Mouse (Mus musculus) cerebellum, adult 2 months (tissue): Measurements from ENCODE around the gene Snrnp40. TPM values are rescaled to one million over a fixed set of nuclear protein-coding genes. Genes with fewer than 3 reads are reported as not detected.
A peak's percentile ranks its signal among the peaks of the same experiment; 100 is the strongest.

Source experiments
- DNase-seq, 2 experiments: peaks; one replicate each; pipeline ENCODE4 v3.0.0; 2021
- H3K27ac ChIP-seq: fragments of 200-500 bp; 2 replicates; pipeline ENCODE4 v1.5.1; 2012; ENCODE audit warnings: low read length, control low read depth, inconsistent platforms; ENCODE audit not compliant: insufficient read depth
- H3K27me3 ChIP-seq: fragments of 200-500 bp; 2 replicates; pipeline ENCODE4 v1.6.1; 2012; ENCODE audit warnings: inconsistent platforms, mild to moderate bottlenecking, low read length, moderate library complexity; ENCODE audit not compliant: control insufficient read depth, insufficient read depth
- H3K4me1 ChIP-seq: fragments of 200-500 bp; 2 replicates; pipeline ENCODE4 v1.6.1; 2011; ENCODE audit warnings: low read length; ENCODE audit not compliant: control insufficient read depth, insufficient read depth
- H3K4me3 ChIP-seq: fragments of 200-500 bp; replicated peaks from 2 replicates; pipeline ENCODE3; 2011; ENCODE audit warnings: mild to moderate bottlenecking, low read depth, low read length, control low read depth; ENCODE audit not compliant: insufficient read depth
- CTCF ChIP-seq: fragments of 200-500 bp; IDR thresholded peaks from 2 replicates; pipeline ENCODE4 v1.5.1; 2011; ENCODE audit warnings: low read depth, mild to moderate bottlenecking, control low read depth, low read length, moderate library complexity, borderline replicate concordance; ENCODE audit not compliant: insufficient read depth
- POLR2A ChIP-seq: fragments of 200-500 bp; IDR thresholded peaks from 2 replicates; pipeline ENCODE4 v1.6.1; 2011; ENCODE audit warnings: low read length, control low read depth, borderline replicate concordance; ENCODE audit not compliant: insufficient read depth
- WGBS: fragments of 180-500 bp; shearing (Covaris S2); methylation state at CpG from one replicate; pipeline ENCODE4 v1.1.7; 2018; 5-methylcytosine and 5-hydroxymethylcytosine counted together
- polyA plus RNA-seq: library from polyadenylated mRNA; depleted of rRNA; stranded (reverse); fragments of >200 nt; gene quantifications from 2 replicates; pipeline ENCODE4 v1.2.3, GENCODE M21; 2012; rRNA removed

Snrnp40 gene
- polyA plus RNA-seq: 35.7 and 39.5 TPM in 2 replicates

GRCm38 (mm10) chr4:130359486-130360237 lies at the start of gene Snrnp40, which contains the start of gene Zcchc17:
Snrnp40 (plus strand) TSS chr4:130360132.
Zcchc17 (minus strand) TSS chr4:130359943.
- no peaks in the 10 kb centered on the region for H3K27me3 ChIP-seq
- WGBS: under 1% methylated on average over 49 of the region's 49 CpGs
- peaks cover 7% of the 10 kb centered on the region for H3K4me1 ChIP-seq
- H3K4me3 ChIP-seq: peak within 1 kb of the TSS; percentile 78
- TF ChIP-seq CTCF (no peak), POLR2A (peak; percentile 94)
- peak within 1 kb of the TSS; percentile 48 for H3K27ac ChIP-seq
- peak; percentile 99 to 100 for DNase-seq

DNA sequence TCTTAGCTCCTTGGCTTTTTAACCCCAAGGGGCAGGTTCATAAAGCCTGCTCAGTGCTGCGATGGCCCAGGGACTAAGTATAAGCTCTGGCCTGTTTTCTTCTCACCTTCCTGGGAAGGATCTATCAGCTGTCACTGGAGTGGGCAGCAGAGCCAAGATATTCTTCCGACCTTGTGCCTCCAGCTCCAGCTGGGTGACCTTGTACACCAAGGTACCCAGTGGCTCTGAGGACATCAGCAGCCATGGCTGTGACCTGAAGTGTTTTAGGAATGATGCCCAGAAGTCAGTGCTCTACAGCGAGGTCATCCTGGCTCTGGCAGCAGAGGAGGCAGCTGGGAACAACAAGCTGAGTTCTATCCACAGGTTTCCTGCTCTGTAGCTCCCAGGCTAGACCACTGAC lies 47.4 kb upstream of the Snrnp40 start:
- Histone ChIP-seq H3K4me3 (no peak overlapping the region), H3K27me3 (no peaks in the 10 kb centered on the region), H3K27ac (no peak overlapping the region), H3K4me1 (peaks cover 27% of the 10 kb centered on the region; the same call in 1 of the 2 replicates)
- WGBS: 47% methylated on average over 3 of the region's 3 CpGs
- TF ChIP-seq POLR2A: no peak
- TF ChIP-seq CTCF: no peak
- no peak for DNase-seq

- Histone ChIP-seq H3K4me3 (no peak overlapping the region), H3K4me1 (peaks cover 27% of the 10 kb centered on the region; the same call in 1 of the 2 replicates), H3K27me3 (no peaks in the 10 kb centered on the region), H3K27ac (no peak overlapping the region)
- no peak for DNase-seq
- 88% methylated on average over 4 of the region's 4 CpGs for WGBS
- TF ChIP-seq POLR2A: no peak
- TF ChIP-seq CTCF: no peak
Observed at GRCm38 (mm10) chr4:130313552-130313951, 46.4 kb upstream of the Snrnp40 start.

GRCm38 (mm10) chr4:130315771-130316527 lies 44.0 kb upstream of the Snrnp40 start:
- H3K4me3 ChIP-seq: no peak overlapping the region
- TF ChIP-seq CTCF (no peak), POLR2A (no peak)
- no peak overlapping the region for H3K27ac ChIP-seq
- peaks cover 18% of the 10 kb centered on the region; the same call in 1 of the 2 replicates for H3K4me1 ChIP-seq
- peak; percentile 53 to 62 for DNase-seq
- 36% methylated on average over 13 of the region's 13 CpGs for WGBS
- no peaks in the 10 kb centered on the region for H3K27me3 ChIP-seq

DNA sequence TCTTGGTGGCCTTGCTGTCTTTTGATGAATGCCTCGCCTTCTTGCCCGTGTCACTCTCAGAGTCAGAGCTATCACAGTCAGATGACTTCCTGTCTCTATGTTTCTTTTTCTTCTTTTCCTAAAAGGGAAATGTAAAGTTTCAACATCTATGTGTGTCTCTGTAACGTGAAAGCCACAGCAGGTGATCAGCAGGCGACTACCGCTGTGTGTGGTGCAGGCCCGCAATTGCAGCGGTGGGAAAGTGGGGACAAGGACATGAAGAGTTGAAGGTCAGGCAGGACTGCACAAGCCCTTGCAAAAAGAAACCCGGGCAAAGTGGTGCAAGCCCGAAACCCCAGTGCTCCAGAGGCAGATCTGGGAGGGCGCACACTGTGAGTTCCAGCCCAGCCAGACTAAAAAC lies 43.2 kb upstream of the Snrnp40 start:
- Histone ChIP-seq H3K27me3 (no peaks in the 10 kb centered on the region), H3K4me3 (no peak overlapping the region), H3K27ac (no peak overlapping the region), H3K4me1 (peaks cover 14% of the 10 kb centered on the region; the same call in 1 of the 2 replicates)
- TF ChIP-seq POLR2A (no peak), CTCF (no peak)
- WGBS: 80% methylated on average over 10 of the region's 10 CpGs
- no peak for DNase-seq

DNA sequence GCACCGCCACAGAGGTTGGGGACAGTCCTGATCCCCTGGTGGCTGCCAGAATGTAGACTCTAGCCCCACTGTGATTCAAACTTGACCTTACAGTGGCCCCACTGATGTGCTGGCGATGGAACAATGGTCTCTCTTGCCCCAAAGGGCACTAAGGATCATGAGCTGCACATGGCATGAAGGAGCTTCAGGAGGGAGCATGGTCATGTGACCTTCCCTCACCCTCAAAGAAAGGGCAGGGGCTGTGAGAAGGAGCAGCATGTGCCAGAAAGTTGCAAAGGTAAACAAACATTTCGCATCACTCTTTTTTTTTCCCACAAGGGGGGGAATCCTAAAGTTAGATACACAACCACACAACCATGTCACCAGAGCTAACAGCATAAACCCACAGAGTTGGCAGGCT lies 41.8 kb upstream of the Snrnp40 start:
- WGBS: 65% methylated on average over 3 of the region's 3 CpGs
- Histone ChIP-seq H3K4me3 (no peak overlapping the region), H3K4me1 (peaks cover 5% of the 10 kb centered on the region; the same call in 1 of the 2 replicates), H3K27ac (no peak overlapping the region), H3K27me3 (no peaks in the 10 kb centered on the region)
- TF ChIP-seq POLR2A (no peak), CTCF (no peak)
- no peak for DNase-seq

GRCm38 (mm10) chr4:130319564-130319963 lies 40.4 kb upstream of the Snrnp40 start:
- WGBS: 89% methylated on average over 7 of the region's 7 CpGs
- H3K27me3 ChIP-seq: no peaks in the 10 kb centered on the region
- no peak for DNase-seq
- H3K4me1 ChIP-seq: peaks cover 5% of the 10 kb centered on the region; the same call in 1 of the 2 replicates
- no peak overlapping the region for H3K4me3 ChIP-seq
- no peak for TF ChIP-seq POLR2A
- no peak for TF ChIP-seq CTCF
- H3K27ac ChIP-seq: no peak overlapping the region
